Mouse (Mus musculus) CH12.LX (cell line): ENCODE measurements around the gene Nfkbiz.

ENCODE experiments used
- CHD1 ChIP-seq: IDR thresholded peaks from 2 replicates; pipeline ENCODE4 v1.6.1; 2012; ENCODE audit warnings: low read depth, low read length, improper control_type of control experiment, inconsistent platforms
- CTCF ChIP-seq, 2 experiments: IDR thresholded peaks in 1 of 2; conservative IDR thresholded peaks in 1 of 2; 2 replicates each; pipeline ENCODE4 v1.5.1; 2011 to 2012; ENCODE audit warnings: low read depth in 2 of 2, low read length in 2 of 2, improper control_type of control experiment in 1 of 2, inconsistent platforms in 1 of 2, mild to moderate bottlenecking in 1 of 2, moderate library complexity in 1 of 2
- ELF1 ChIP-seq: IDR thresholded peaks from 2 replicates; pipeline ENCODE4 v1.6.1; 2014; ENCODE audit warnings: low read depth, mild to moderate bottlenecking, inconsistent platforms, low read length, improper control_type of control experiment
- EP300 ChIP-seq: IDR thresholded peaks from 2 replicates; pipeline ENCODE4 v1.6.1; 2011; ENCODE audit warnings: low read length, improper control_type of control experiment
- MAX ChIP-seq: IDR thresholded peaks from 2 replicates; pipeline ENCODE4 v1.6.1; 2011; ENCODE audit warnings: low read length, improper control_type of control experiment
- POLR2A ChIP-seq: IDR thresholded peaks from 2 replicates; pipeline ENCODE4 v1.6.1; 2011; ENCODE audit warnings: low read depth, mild to moderate bottlenecking, improper control_type of control experiment, low read length
- TBP ChIP-seq: conservative IDR thresholded peaks from 2 replicates; pipeline ENCODE4 v1.6.1; 2011; ENCODE audit warnings: low read depth, low read length, improper control_type of control experiment
- ZC3H11A ChIP-seq: IDR thresholded peaks from 2 replicates; pipeline ENCODE4 v1.6.1; 2012; ENCODE audit warnings: low read depth, mild to moderate bottlenecking, inconsistent platforms, low read length, improper control_type of control experiment

- peak; percentile 68 to 95 for TF ChIP-seq CTCF (conservative IDR thresholded peaks at IDR 0.05 in 1 of 2, IDR thresholded peaks at IDR 0.05 in 1 of 2; ENCODE audit: low read depth in 2 of 2, low read length in 2 of 2)
- TF ChIP-seq ZC3H11A: peak; percentile 41; the same call in 1 of the 2 replicates
- no peak for TF ChIP-seq CHD1
- no peak for TF ChIP-seq EP300
- no peak for TF ChIP-seq ELF1
- TF ChIP-seq TBP: no peak
- TF ChIP-seq MAX: no peak
- TF ChIP-seq POLR2A: no peak
These were observed 19.8 kb upstream of the Nfkbiz start for GRCm38 (mm10) chr16:55858465-55858864.
